ENCODE assay signal across 8 mouse cellular contexts in genomic region chr4:119911071-119911904, GRCm38 (mm10).
DNase-seq lines count a peak whose midpoint lies in the region; ATAC-seq lines count a peak whose summit lies in the region.

No protein-coding gene starts in this region.

- no peaks in the 10 kb centered on the region for H3K27me3 ChIP-seq in kidney, embryonic 15.5 days

- no peak for ATAC-seq in kidney, embryonic 15.5 days (replicated peaks; ENCODE audit: low FRiP score)

- WGBS in kidney, embryonic 15.5 days = 70% methylated on average over 13 of the region's 13 CpGs

- no peak overlapping the region for H3K9ac ChIP-seq in kidney, embryonic 15.5 days

- no peaks in the 10 kb centered on the region for H3K4me1 ChIP-seq in kidney, embryonic 15.5 days

- H3K4me2 ChIP-seq in kidney, embryonic 15.5 days = no peak overlapping the region

- no peak overlapping the region for H3K4me3 ChIP-seq in kidney, embryonic 15.5 days (replicated peaks)

- DNase-seq in kidney, adult 18-20 months = peak; percentile 48
- DNase-seq in 416B (ENCODE audit: low read depth) (peak; percentile 36), adipocyte (ENCODE audit: low spot score) (peak; percentile 47)
- DNase-seq in cerebellum, postnatal 36 days = peak; percentile 50 to 69
- no peak for DNase-seq in retina, postnatal 1 day
- DNase-seq in urinary bladder, postnatal 36 days (ENCODE audit: low spot score in 2 of 2) = no peak
- no peak for DNase-seq in yolk sac, embryonic 10.5 days (ENCODE audit: low spot score)

- H3K9me3 ChIP-seq in kidney, embryonic 15.5 days (replicated peaks) = no peaks in the 10 kb centered on the region

- no peak overlapping the region for H3K27ac ChIP-seq in kidney, embryonic 15.5 days

- H3K36me3 ChIP-seq in kidney, embryonic 15.5 days = no peaks in the 10 kb centered on the region

Comparison
In these comparisons a context has a peak if more than half of its experiments do, and no peak if none do; other contexts are left out.
1. DNase-seq: peak in kidney, adult 18-20 months (single experiment), 416B (single experiment), adipocyte (single experiment) and cerebellum, postnatal 36 days (2 of 2); none in retina, postnatal 1 day (single experiment), urinary bladder, postnatal 36 days (0 of 2) and yolk sac, embryonic 10.5 days (single experiment).